Mouse (Mus musculus) naive thymus-derived CD4-positive, alpha-beta T cell, adult 2 months (primary cell): ENCODE results near the gene Dgkz.

Source experiments
- DNase-seq: peaks from one replicate; pipeline ENCODE4 v3.0.0-alpha.2; 2011; ENCODE audit warnings: low read depth

Dgkz gene

GRCm38 (mm10) chr2:91934826-91935525 is 40.7 kb downstream of the Dgkz start:
- DNase-seq: peak; percentile 7

- DNase-seq: peak; percentile 11
Observed at GRCm38 (mm10) chr2:91934016-91934415, 41.6 kb downstream of the Dgkz start.

- DNase-seq: peak; percentile 26
Observed at GRCm38 (mm10) chr2:91933471-91933870, 42.2 kb downstream of the Dgkz start.

GRCm38 (mm10) chr2:91932737-91933350 is 42.8 kb downstream of the Dgkz start:
- DNase-seq: no peak

- no peak for DNase-seq
Observed at GRCm38 (mm10) chr2:91932160-91932711, 43.4 kb downstream of the Dgkz start, which contains the start of gene Mdk. Gene Mdk (minus strand): TSS chr2:91932297.

GRCm38 (mm10) chr2:91931328-91932159 is 44.1 kb downstream of the Dgkz start:
- DNase-seq: peak; percentile 55

GRCm38 (mm10) chr2:91930761-91931291 is 44.8 kb downstream of the Dgkz start:
- DNase-seq: no peak

- DNase-seq: peak; percentile 68
Observed at GRCm38 (mm10) chr2:91929936-91930335, 45.7 kb downstream of the Dgkz start.

GRCm38 (mm10) chr2:91929455-91929854 is 46.2 kb downstream of the Dgkz start:
- no peak for DNase-seq

- DNase-seq: no peak
Observed at GRCm38 (mm10) chr2:91928534-91929350, 46.9 kb downstream of the Dgkz start.

GRCm38 (mm10) chr2:91927826-91928533 is 47.7 kb downstream of the Dgkz start:
- peak; percentile 88 for DNase-seq

- no peak for DNase-seq
Observed at GRCm38 (mm10) chr2:91926949-91927348, 48.7 kb downstream of the Dgkz start, which contains the start of gene Chrm4. Gene Chrm4 (plus strand): TSS chr2:91927249.

- DNase-seq: no peak
Observed at GRCm38 (mm10) chr2:91925442-91925841, 50.2 kb downstream of the Dgkz start.

GRCm38 (mm10) chr2:91924726-91925125 is 50.9 kb downstream of the Dgkz start:
- no peak for DNase-seq

GRCm38 (mm10) chr2:91923415-91924337 is 52.0 kb downstream of the Dgkz start:
- DNase-seq: peak; percentile 88

GRCm38 (mm10) chr2:91922586-91923414 is 52.9 kb downstream of the Dgkz start:
- peak; percentile 52 for DNase-seq

- DNase-seq: peak; percentile 71
Observed at GRCm38 (mm10) chr2:91921790-91922570, 53.7 kb downstream of the Dgkz start.
